Mouse (Mus musculus): ENCODE data around the gene Eme1.
"Not testable (repeated sequence)": the region's sequence is repeated elsewhere in the genome, so short reads cannot be mapped to it uniquely, and the experiment has no call there.

The Eme1 gene

DNA sequence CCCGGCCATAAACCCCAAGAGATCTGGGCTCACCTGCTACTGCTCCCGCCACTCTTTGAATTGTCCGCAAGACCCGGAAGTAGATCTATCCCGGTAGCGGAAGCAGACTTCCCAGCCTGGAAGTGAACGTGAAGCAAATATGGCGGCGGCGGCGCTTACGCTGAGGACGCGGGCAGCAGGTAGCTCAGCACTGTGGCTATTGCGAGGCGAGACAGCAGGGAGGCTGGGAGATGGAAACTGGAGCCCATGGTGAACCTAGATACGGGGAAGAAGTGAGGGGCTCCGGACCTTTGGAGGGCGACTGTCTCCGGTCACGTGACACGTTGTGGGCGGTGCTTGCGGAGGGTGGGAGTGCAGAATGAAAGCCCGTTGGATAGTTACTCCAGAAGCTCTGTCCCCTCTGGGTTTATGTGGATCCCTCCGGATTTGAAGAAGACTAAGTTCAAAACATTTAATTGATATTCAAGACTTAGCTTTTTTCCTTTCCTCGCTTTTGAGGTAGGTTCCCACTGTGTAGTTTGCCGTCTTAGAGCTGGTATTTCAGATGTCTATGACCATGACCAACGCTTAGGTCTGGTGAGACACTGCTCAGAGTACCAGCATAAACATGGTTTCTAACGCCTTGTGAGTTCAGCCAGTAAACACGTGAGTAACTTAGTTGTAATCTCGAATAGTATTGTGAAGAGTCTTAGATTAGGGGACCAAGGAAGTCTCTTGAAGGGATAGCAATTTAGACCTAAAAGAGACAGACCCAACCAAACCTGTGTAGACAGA is at the start of gene Eme1, which contains the start of gene Mrpl27:
Eme1 (minus strand) TSS at position 302 of the 774 bp plus-strand sequence.
Mrpl27 (plus strand) TSS at position 105 of the 774 bp plus-strand sequence.
- in situ Hi-C loops (cut with MboI; ENCODE audit: unreplicated experiment in 2 of 2) = no loop called here

DNA sequence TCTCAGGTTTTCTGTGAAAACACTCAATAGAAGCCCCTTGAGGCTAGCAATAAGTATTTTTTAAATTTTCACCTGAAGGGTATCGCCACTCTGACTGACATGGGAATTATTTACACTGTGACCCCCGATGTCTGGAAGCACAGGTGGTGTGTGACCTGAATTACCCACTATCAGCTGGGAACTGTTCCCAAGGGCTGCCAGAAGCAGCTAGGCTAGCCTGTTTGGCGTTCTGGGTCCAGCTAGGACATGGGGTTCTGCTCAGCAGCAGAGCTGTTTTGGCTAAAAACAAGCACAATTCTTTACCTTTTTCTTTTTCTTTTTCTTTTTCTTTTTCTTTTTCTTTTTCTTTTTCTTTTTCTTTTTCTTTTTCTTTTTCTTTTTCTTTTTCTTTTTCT is 48.4 kb upstream of the Eme1 start:
- in situ Hi-C loops (cut with MboI; ENCODE audit: unreplicated experiment in 2 of 2) = no loop called here

DNA sequence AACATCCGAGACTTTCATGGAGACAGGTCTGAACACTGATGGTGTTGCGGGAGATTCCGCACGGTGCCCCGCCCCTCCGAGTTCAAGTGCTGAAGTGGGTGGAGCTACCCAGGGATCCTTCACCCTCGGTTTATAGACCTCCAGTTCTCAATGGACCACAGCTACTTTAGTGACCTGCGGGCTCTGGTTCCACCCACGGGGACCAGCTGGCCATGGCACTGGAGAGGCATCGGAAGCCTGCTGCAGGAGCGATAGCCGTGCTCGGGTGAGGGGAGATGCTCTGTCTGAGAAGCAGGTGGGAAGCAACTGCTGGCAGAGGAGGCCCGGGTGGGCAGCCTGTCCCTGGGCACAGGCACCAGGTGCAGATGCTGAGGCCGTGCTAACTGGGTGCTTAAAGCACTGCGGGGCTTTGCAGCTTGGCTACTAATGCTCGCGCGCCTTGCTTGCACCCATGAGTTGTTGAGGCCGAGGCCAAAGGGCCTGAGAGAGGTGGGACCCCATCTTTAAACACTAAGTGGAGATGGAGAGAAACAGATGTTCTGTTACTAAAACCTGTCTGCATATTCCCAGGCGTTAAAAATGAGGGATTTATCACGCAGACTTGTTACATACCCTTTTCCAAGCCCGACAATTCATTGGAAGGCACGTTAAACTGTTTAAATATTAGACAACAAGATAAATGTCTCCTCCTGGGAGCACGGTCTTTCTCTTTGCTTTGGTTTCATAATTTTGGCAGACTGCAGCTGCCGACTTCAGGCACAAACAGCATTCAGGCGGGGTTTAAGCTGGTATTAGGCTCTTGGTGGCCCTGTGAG is 47.8 kb upstream of the Eme1 start:
- in situ Hi-C loops (cut with MboI; ENCODE audit: unreplicated experiment in 2 of 2) = no loop called here

DNA sequence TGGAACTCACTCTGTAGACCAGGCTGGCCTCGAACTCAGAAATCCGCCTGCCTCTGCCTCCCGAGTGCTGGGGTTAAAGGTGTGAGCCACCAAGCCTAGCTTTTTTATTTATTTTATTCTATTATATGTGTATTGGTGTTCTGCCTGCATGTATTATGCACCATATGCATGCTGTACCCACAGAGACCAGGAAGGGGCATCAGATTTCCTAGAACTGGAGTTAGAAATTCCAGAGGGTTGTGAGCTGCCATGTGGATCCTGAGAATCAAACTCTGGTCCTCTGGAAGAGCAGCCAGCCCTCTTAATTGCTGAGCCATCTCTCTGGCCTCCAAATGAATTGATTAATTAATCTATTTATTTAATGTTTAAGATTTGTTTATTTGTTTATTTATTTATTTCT is 45.6 kb upstream of the Eme1 start:
- in situ Hi-C loops (cut with MboI; ENCODE audit: unreplicated experiment in 2 of 2) = no loop called here

DNA sequence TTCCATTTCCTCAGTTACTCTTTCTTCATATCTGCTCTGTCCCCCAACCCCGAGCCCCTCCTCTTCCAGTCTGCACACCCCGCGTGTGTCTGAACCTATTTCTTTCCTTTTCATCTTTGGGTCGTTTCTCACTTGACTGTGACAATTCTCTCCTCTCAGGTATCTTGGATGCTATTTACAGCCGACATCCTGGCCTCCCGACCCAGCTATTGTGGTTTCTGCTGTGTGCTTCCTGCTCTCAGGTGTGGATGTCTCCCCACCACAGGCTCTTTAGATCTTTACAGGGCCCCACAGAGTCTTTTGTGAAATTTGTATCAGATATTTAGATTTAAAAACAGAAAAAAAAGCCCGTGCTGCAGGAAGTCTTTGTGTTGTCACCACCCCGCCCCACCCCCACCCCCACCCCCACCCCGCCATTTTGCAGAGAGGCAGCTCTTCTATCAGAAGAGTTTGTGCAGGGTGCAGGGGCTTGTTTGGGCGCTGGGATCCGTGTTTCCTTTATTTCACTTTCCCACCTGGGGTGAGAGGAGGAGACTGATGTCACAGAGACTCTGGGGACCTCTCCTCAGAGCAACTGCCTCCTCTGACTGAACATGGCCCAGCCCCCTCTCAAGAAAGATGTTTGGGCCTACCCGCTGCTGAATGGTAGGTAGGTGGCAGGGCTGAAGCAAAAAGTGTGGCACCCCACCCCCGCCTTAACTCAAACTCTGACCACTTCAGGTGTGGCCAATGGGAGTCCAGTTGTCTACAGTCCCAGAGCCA is 44.1 kb upstream of the Eme1 start:
- in situ Hi-C loops (cut with MboI; ENCODE audit: unreplicated experiment in 2 of 2) = no loop called here

DNA sequence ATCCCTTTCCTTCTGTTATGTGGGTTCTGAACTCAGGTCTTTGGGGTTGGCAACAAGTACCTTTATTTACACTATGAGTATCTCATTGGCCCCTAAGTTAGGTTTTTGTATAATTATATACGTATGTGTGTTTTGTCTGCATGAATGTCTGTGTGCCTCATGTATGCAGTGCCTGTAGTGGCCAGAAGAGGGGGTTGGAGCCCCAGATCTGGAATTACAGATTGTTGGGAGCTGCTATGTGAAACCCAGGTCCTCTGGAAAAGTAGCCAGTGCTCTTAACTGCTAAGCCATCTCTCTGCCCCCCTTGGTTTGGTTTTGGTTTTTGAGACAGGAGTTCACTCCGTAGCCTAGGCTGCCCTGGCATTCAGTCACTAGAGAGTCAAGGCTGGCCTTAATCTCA is 43.4 kb upstream of the Eme1 start:
- in situ Hi-C loops (cut with MboI; ENCODE audit: unreplicated experiment in 2 of 2) = no loop called here

DNA sequence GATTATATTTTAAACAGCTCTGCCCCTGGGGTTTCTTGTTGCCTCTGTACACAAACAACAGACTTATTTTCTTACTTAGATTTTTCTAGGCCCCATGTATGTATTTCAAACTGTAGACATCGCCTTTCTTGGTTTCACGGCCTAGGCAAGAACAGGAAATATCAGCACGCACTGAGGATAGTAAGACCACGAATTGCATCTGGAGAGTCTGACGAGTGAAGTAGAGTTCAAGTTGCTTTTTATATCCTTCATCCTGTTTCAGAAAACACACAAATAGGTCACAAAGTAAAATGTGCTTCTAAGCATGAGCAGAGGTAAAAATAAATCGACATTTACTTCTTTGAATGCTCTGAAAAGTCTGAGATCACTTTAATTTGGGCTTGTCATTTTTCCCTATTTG is 41.7 kb upstream of the Eme1 start:
- in situ Hi-C loops (cut with MboI; ENCODE audit: unreplicated experiment in 2 of 2) = no loop called here

DNA sequence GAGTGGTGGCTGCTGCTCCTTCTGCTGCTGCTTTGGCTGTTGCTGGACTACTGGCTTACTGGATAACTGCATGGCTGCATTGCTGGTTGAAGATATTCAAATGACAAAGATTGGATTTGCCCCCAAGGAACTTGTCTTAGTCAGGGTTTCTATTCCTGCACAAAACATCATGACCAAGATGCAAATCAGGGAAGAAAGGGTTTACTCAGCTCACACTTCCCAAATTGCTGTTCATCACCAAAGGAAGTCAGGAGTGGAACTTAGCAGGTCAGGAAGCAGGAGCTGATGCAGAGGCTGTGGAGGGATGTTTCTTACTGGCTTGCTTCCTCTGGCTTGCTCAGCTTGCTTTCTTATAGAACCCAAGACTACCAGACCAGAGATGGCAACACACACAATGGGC is 38.7 kb upstream of the Eme1 start:
- in situ Hi-C loops (cut with MboI; ENCODE audit: unreplicated experiment in 2 of 2) = not testable (repeated sequence)

DNA sequence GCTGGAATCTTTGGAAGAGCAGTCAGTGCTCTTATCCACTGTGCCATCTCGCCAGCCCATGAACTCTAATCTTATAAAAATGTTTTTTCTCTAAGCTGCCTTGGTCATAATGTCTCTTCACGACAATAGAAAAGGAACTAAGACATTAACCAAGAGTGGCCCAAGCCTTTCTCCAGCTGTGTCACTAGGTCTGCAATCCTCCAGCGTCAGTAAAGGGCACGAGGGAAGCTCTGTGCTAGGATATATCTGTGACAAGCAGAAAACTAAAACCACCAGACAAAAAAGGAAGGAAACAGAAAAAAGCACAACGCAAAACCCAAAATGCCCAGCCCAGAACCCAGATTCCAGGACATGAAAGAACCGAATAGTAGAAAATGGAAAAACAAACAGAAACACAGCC is 33.4 kb upstream of the Eme1 start:
- in situ Hi-C loops (cut with MboI; ENCODE audit: unreplicated experiment in 2 of 2) = no loop called here

DNA sequence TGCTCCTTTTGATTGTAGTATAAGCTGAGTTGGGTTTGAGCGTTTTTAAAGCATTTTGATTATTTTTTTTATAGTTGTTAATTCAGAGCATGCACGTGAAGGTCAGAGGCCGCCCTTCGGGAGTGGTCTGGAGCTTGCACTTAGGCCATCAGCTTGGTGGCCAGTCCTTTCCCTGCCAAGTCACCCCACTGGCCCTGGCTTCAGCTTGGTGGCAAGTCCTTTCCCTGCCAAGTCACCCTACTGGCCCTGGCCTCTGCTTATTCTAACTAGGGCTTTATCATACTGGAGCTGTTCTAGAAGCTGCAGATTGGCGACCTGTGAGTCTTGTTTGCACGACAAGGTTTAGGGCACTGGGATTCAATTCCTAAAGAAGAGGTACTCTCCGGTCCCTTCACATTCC is 28.7 kb upstream of the Eme1 start:
- in situ Hi-C loops (cut with MboI; ENCODE audit: unreplicated experiment in 2 of 2) = no loop called here

DNA sequence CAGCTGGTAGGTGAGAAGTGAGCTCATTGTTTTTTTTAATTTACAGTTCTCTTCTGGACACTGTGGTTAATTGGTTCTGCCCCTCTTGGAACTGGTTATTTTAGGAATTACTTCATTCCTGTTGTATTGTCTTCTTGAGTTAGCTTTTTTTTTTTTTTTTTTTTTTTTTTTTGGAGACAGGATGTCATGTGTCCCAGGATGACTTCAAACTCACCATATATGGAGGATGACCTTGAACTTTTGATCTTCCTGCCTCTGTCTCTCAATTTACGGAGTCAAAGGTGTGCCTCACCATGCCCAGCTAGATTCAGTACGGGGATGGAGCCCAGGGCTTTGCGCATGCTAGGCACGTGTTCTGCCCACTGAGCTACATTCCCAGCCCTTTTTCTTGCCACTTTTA is 27.9 kb upstream of the Eme1 start:
- in situ Hi-C loops (cut with MboI; ENCODE audit: unreplicated experiment in 2 of 2) = no loop called here

DNA sequence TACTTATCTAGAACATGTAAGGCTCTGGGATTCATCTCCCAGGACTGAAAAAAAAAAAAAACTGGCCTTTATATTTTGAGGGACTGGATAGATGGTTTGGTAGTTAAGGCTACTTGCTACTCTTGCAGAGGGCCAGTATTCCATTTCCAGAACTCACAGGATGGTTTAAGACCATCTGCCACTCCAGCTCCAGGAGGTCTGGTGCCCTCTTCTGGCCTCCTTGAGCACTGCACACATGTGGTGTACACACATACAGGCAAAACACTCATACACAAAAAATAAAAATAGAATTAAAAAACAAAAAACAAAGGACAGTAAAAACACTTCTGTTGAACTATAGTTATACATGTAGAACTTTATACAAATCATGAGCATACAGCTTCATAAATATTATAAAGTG is 26.9 kb upstream of the Eme1 start:
- in situ Hi-C loops (cut with MboI; ENCODE audit: unreplicated experiment in 2 of 2) = no loop called here

DNA sequence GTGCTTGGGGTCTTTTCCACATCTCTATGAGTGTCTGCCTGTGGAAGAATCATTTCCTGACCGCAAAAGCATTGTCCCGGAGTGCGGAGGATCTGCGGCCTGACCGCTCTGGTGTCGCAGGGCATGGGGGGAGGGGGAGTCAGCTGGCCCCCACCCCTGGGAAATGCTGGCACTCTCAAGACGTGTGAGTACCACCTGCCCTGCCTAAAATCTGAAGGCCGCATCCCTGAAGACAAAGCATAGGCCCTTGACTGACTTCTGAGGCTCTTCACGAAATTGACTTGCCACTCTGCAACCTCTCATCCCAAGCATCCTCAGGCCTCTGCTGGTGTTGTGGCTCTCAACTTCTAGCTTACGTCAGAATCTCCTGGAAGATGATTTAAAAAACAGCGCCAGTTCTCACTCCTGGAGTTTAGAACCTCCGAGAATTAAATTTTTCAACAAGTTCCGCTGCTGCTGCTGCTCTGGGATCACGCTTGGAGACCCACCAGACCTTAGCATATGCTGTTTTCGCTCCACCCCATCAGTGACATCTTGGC is 23.9 kb upstream of the Eme1 start:
- in situ Hi-C loops (cut with MboI; ENCODE audit: unreplicated experiment in 2 of 2) = no loop called here

DNA sequence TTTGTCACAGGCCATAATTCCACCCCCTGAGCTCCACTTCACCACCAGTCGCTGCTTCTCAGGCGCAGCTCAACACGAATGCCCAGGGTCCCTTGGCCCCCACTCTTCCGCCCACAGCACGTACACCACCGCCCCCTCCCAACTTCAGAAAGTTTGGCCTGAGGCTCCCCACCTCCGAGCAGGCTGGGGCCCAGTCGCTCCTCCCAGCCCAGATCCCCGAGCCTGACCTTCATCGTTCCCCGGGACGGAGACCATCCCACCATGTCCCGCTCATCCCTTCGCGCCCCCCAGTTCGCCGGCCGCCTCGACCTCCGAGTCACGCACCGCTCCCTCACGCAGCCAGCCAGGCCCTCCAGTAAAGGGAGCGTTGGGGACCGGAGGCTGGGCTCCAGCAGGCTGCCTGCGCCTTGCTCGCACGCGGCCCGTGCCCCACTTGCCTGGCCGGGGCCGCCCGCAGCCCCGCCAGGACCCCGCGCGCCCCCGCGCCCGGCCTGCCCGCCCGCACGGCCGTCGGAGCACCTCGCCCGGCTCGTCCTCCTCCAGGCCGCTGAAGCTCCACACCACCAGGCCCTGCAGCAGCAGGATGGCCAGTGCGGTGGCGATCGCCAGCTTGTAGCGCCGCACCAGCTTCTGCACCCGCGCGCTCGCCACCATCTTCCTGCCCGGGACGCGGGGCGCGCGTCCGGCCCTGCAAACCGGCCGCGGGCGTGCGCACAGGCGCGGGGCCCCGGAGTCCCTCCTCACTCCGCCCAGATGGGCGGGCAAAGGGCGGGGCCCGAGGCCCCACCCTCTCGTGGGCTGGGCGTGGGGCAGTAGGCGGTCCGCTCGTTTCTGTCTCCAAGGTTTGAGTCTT is 23.2 kb upstream of the Eme1 start, which contains the start of gene Xylt2:
Xylt2 (minus strand) TSS at position 762 of the 853 bp plus-strand sequence.
- in situ Hi-C loops (cut with MboI; ENCODE audit: unreplicated experiment in 2 of 2) = no loop called here

DNA sequence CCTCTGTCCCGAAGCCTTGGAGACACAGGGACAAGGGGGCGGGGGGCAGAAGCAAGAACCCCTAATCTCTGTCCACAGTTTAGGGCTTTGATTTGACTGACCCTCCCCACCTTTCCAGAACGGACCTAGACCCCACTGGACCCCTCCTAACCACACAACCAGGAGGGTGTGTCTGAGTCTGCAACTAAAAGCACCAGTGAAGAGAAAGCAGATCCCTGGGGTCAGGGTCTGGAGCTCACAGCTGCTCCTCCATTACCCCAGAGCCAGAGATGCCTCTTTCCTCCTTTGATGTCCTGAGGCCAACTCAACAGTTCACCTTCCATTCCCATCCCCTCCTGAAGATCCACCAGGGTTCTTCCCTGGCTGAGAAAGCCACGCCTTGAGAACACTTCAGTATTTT is 22.5 kb upstream of the Eme1 start:
- in situ Hi-C loops (cut with MboI; ENCODE audit: unreplicated experiment in 2 of 2) = no loop called here

DNA sequence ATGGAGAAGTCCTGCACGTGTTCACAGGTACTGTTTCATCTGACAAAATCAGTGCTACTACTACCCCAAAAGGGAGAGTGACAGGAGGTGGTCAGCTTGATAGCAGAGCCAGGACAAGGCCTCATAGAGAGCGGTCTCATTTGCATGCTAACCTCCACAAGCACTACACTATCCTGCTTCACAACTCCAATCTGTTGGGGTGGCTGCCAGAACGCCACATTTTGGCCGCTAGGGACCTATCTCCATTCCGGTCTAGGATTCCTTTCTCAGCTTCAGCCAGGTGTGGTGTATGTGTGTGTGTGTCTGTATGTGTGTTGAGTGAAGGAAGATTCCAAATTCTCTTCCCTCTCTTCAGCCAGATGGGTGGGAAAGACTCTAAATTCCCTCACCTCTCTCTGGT is 21.7 kb upstream of the Eme1 start:
- in situ Hi-C loops (cut with MboI; ENCODE audit: unreplicated experiment in 2 of 2) = no loop called here

DNA sequence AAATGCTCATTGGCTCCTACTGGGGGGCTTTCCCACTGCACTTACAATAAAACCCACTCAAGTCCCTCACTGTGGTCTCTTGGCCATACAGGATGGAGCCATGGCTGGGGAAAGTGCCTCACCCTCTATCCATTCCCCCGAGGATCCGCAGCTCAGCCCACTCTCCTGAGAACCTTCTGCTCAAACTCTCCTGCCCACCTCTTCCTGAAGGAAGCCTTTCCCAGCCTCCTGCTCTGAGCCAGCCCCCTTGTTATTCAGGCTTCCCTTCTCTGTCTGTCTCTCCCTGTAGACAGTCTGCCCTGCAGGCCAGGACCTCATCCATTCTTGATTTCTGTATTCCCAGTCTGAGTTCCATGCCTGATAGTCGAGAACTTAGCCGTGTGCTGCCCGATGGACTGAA is 21.2 kb upstream of the Eme1 start:
- in situ Hi-C loops (cut with MboI; ENCODE audit: unreplicated experiment in 2 of 2) = no loop called here

DNA sequence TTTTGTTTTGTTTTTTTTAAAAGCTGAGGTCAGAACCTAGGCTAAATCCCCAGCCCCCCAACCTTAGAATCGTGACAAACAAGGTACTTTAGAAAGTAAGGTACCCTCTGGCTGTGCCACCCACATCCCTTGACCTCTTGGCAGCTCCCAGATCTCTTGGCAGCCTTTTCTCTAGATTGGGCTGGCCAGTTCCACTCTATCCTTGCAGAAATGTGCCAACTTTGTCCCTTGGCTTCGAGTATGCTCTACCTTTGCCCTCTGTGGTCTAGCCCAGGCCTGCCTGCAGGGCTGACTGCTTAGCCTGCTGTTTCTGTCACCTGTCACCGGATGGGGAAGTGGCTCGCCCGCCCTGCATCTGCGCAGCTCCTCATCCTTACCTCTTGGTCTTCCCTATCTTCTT is 11.5 kb upstream of the Eme1 start:
- in situ Hi-C loops (cut with MboI; ENCODE audit: unreplicated experiment in 2 of 2) = no loop called here

DNA sequence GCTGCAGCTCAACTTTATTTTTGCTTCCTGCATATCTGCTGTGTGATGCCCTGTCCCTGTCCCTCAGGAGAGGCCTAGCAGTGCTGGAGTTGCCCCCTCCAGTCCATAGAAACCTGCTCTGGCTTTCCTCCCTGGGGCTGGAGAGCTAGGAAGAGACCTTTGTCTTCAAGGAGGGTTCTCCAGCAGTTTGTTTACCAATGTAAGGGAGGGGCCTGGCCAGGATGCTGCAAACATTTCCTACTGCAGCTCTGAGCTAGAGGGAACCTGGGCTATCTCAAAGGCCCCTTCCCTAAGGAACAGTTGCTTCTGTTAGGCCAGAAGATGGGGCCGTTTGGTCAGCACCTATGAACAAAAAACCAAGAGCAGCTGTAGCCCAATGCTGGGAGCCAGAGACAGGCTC is 7.6 kb upstream of the Eme1 start:
- in situ Hi-C loops (cut with MboI; ENCODE audit: unreplicated experiment in 2 of 2) = no loop called here

DNA sequence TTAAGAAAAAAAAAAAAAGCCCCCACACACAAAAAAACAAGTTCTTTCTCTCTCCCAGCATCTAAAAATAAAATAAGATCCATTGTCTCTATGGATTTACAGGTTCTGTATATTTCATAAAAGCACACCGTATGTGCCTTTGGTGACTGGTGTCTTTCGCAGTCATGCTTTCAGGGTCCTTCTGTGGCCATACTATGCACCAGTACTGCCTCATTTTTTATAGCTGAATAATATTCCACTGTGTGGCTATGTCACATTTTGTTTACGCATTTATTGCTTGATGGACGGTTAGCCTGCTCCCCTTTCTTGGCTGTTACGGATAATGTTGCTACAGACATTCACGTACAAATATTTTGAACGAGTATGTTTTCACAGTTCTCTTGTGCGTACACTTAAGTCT is 791 bp downstream of the Eme1 start:
- in situ Hi-C loops (cut with MboI; ENCODE audit: unreplicated experiment in 2 of 2) = no loop called here
